Mouse (Mus musculus): ENCODE data around the gene Sprr2a1. TPM values are rescaled to one million over a fixed set of nuclear protein-coding genes. Genes with fewer than 3 reads are reported as not detected.
A peak's percentile ranks its signal among the peaks of the same experiment; 100 is the strongest.
"Not testable (repeated sequence)": the region's sequence is repeated elsewhere in the genome, so short reads cannot be mapped to it uniquely, and the experiment has no call there.

The Sprr2a1 gene
- polyA plus RNA-seq (2015; fragmentation: Nextera tagmentation; extraction: Ambion mirVana), result 3.6 and 4.3 TPM in 2 replicates

GRCm38 (mm10) chr3:92215569-92215968, at the start of gene Sprr2a1, which contains the start of gene Sprr2a2:
Gene Sprr2a1 (plus strand): TSS chr3:92215799.
Gene Sprr2a2 (plus strand): TSS chr3:92215920.
- no CpG with 5 or more reads among the region's 2 CpGs for WGBS
- H3K27me3 ChIP-seq (replicated peaks; ENCODE audit: control insufficient read depth, insufficient read depth, low read length); H3K27ac ChIP-seq (ENCODE audit: low read length); H3K9ac ChIP-seq (ENCODE audit: low read depth, low read length); H3K4me1 ChIP-seq (ENCODE audit: control insufficient read depth, insufficient read depth, low read length); H3K36me3 ChIP-seq (ENCODE audit: control insufficient read depth, insufficient read depth, low read length); H3K4me2 ChIP-seq (ENCODE audit: low read depth, low read length); H3K4me3 ChIP-seq (ENCODE audit: low read length); H3K9me3 ChIP-seq (ENCODE audit: control insufficient read depth, low read length): not testable (repeated sequence)
- ATAC-seq, result peak; percentile 52

GRCm38 (mm10) chr3:92169847-92170246, 45.8 kb upstream of the Sprr2a1 start:
- no peak for ATAC-seq
- H3K27me3 ChIP-seq (replicated peaks; ENCODE audit: control insufficient read depth, insufficient read depth, low read length), result no peaks in the 10 kb centered on the region

DNA sequence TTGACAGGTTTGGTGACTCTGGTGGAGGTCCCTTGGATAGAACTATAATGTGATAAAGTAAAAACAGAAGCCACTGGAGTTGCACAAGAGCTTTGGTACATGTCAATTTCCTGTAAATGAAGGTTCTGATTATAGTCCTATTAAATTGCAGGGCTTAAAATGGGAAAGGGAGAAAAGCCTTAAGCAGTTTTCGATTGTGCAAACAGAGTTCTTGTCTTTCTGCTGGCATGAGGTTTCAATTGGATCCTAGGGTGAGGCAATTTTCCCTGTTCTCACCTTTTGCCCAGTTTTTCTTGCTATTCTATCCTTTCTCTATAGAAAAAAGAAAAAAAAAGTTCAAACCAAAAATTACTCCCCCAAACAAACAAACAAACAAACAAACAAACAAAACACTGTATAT, 38.7 kb upstream of the Sprr2a1 start:
- Histone ChIP-seq H3K9me3 (ENCODE audit: control insufficient read depth, low read length) (no peaks in the 10 kb centered on the region), H3K27ac (ENCODE audit: low read length) (no peak overlapping the region), H3K4me2 (ENCODE audit: low read depth, low read length) (no peak overlapping the region), H3K4me3 (ENCODE audit: low read length) (no peak overlapping the region), H3K9ac (ENCODE audit: low read depth, low read length) (no peak overlapping the region), H3K36me3 (ENCODE audit: control insufficient read depth, insufficient read depth, low read length) (no peaks in the 10 kb centered on the region), H3K27me3 (replicated peaks; ENCODE audit: control insufficient read depth, insufficient read depth, low read length) (no peaks in the 10 kb centered on the region), H3K4me1 (ENCODE audit: control insufficient read depth, insufficient read depth, low read length) (no peaks in the 10 kb centered on the region)
- 87% methylated on average over 1 of the region's 1 CpGs for WGBS
- no peak for ATAC-seq

More at GRCm38 (mm10) chr3:92169847-92170246, 45.8 kb upstream of the Sprr2a1 start:
- WGBS, result 70% methylated on average over 3 of the region's 3 CpGs
- Histone ChIP-seq H3K9me3 (ENCODE audit: control insufficient read depth, low read length) (no peaks in the 10 kb centered on the region), H3K36me3 (ENCODE audit: control insufficient read depth, insufficient read depth, low read length) (no peaks in the 10 kb centered on the region), H3K4me1 (ENCODE audit: control insufficient read depth, insufficient read depth, low read length) (no peaks in the 10 kb centered on the region), H3K27ac (ENCODE audit: low read length) (no peak overlapping the region), H3K9ac (ENCODE audit: low read depth, low read length) (no peak overlapping the region), H3K4me2 (ENCODE audit: low read depth, low read length) (no peak overlapping the region), H3K4me3 (ENCODE audit: low read length) (no peak overlapping the region)

- WGBS, result 90% methylated on average over 6 of the region's 6 CpGs
- no peak overlapping the region for H3K27ac ChIP-seq (ENCODE audit: low read length)
- no peak overlapping the region for H3K4me2 ChIP-seq (ENCODE audit: low read depth, low read length)
- no peak overlapping the region for H3K9ac ChIP-seq (ENCODE audit: low read depth, low read length)
- no peaks in the 10 kb centered on the region for H3K36me3 ChIP-seq (ENCODE audit: control insufficient read depth, insufficient read depth, low read length)
- ATAC-seq, result no peak
- no peaks in the 10 kb centered on the region for H3K27me3 ChIP-seq (replicated peaks; ENCODE audit: control insufficient read depth, insufficient read depth, low read length)
- H3K9me3 ChIP-seq (ENCODE audit: control insufficient read depth, low read length), result no peaks in the 10 kb centered on the region
- H3K4me3 ChIP-seq (ENCODE audit: low read length), result no peak overlapping the region
- no peaks in the 10 kb centered on the region for H3K4me1 ChIP-seq (ENCODE audit: control insufficient read depth, insufficient read depth, low read length)
Measured at GRCm38 (mm10) chr3:92195512-92196200, 19.9 kb upstream of the Sprr2a1 start.

DNA sequence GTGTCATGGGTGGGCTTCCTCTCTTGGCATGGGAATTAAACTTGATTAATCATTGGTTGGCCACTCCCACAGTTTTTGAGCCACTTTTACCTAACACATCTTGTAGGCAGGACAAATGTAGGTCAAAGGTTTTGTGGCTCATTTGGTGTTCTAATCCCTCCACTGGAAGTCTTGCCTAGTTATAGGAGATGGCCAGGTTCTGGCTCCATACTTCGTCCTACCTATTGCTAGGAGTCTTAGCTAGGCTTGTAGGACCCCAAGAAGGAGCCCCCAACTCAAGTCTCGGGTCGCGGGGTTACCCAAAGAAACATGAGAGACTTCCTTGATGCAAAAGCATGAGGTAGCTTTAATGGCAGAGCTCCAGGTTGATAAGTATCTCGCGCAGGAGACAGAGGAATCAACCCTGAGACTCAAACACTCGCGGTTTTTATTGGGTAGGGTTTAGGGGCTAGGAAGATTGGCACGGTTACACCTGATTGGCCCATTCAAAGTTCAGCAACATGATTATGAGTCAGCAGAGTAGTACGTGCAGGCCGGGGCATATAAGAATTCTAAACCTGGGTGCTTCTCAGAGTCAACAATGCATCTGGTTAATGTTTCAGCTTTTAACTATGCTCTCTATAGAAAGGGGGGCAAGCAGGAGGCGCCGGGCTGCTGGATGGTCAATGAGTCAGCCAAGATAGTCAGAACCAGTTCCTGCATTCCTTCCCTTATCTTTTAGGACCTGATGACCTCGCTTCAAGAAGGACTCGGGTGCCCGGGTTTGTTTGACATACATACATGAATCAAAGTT, 4.3 kb upstream of the Sprr2a1 start:
- H3K36me3 ChIP-seq (ENCODE audit: control insufficient read depth, insufficient read depth, low read length); H3K9ac ChIP-seq (ENCODE audit: low read depth, low read length); H3K9me3 ChIP-seq (ENCODE audit: control insufficient read depth, low read length); H3K27me3 ChIP-seq (replicated peaks; ENCODE audit: control insufficient read depth, insufficient read depth, low read length); H3K4me2 ChIP-seq (ENCODE audit: low read depth, low read length); H3K4me3 ChIP-seq (ENCODE audit: low read length); H3K27ac ChIP-seq (ENCODE audit: low read length); H3K4me1 ChIP-seq (ENCODE audit: control insufficient read depth, insufficient read depth, low read length): not testable (repeated sequence)
- peak; percentile 93 for ATAC-seq
- no CpG with 5 or more reads among the region's 16 CpGs for WGBS

GRCm38 (mm10) chr3:92212059-92212458, 3.5 kb upstream of the Sprr2a1 start:
- H3K27ac ChIP-seq (ENCODE audit: low read length); H3K36me3 ChIP-seq (ENCODE audit: control insufficient read depth, insufficient read depth, low read length); H3K4me2 ChIP-seq (ENCODE audit: low read depth, low read length); ATAC-seq; H3K27me3 ChIP-seq (replicated peaks; ENCODE audit: control insufficient read depth, insufficient read depth, low read length); H3K4me1 ChIP-seq (ENCODE audit: control insufficient read depth, insufficient read depth, low read length); H3K4me3 ChIP-seq (ENCODE audit: low read length); H3K9ac ChIP-seq (ENCODE audit: low read depth, low read length); H3K9me3 ChIP-seq (ENCODE audit: control insufficient read depth, low read length): not testable (repeated sequence)
- WGBS, result no CpG with 5 or more reads among the region's 1 CpGs

GRCm38 (mm10) chr3:92213651-92214050, 1.9 kb upstream of the Sprr2a1 start:
- H3K27me3 ChIP-seq (replicated peaks; ENCODE audit: control insufficient read depth, insufficient read depth, low read length); H3K9me3 ChIP-seq (ENCODE audit: control insufficient read depth, low read length); H3K9ac ChIP-seq (ENCODE audit: low read depth, low read length); H3K27ac ChIP-seq (ENCODE audit: low read length); H3K4me1 ChIP-seq (ENCODE audit: control insufficient read depth, insufficient read depth, low read length); H3K4me3 ChIP-seq (ENCODE audit: low read length); ATAC-seq; H3K36me3 ChIP-seq (ENCODE audit: control insufficient read depth, insufficient read depth, low read length); H3K4me2 ChIP-seq (ENCODE audit: low read depth, low read length): not testable (repeated sequence)

- H3K4me3 ChIP-seq (ENCODE audit: low read length); H3K27ac ChIP-seq (ENCODE audit: low read length); H3K9me3 ChIP-seq (ENCODE audit: control insufficient read depth, low read length); H3K36me3 ChIP-seq (ENCODE audit: control insufficient read depth, insufficient read depth, low read length); H3K4me1 ChIP-seq (ENCODE audit: control insufficient read depth, insufficient read depth, low read length); ATAC-seq; H3K27me3 ChIP-seq (replicated peaks; ENCODE audit: control insufficient read depth, insufficient read depth, low read length); H3K9ac ChIP-seq (ENCODE audit: low read depth, low read length); H3K4me2 ChIP-seq (ENCODE audit: low read depth, low read length): not testable (repeated sequence)
- WGBS, result no CpG with 5 or more reads among the region's 8 CpGs
Measured at GRCm38 (mm10) chr3:92219031-92219430, 3.4 kb downstream of the Sprr2a1 start.

DNA sequence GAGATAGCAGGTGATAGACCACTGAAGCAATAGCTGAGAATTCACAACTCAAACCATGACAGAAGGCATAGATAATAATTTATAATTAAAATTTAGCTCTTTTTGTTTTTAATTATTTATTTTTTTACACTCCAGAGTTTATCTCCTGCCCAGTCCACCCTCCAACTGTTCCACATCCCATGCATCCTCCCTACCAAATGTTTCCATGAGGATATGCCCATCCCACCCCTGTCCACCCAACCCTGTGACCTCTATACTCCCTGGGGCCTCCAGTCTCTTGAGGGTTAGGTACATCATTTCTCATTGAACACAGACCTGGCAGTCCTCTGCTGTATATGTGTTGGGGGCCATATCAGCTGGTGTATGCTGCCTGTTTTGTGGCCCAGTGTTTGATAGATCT, 8.1 kb downstream of the Sprr2a1 start:
- H3K27ac ChIP-seq (ENCODE audit: low read length); H3K4me1 ChIP-seq (ENCODE audit: control insufficient read depth, insufficient read depth, low read length); H3K9me3 ChIP-seq (ENCODE audit: control insufficient read depth, low read length); H3K4me3 ChIP-seq (ENCODE audit: low read length); H3K4me2 ChIP-seq (ENCODE audit: low read depth, low read length); H3K36me3 ChIP-seq (ENCODE audit: control insufficient read depth, insufficient read depth, low read length); H3K27me3 ChIP-seq (replicated peaks; ENCODE audit: control insufficient read depth, insufficient read depth, low read length); H3K9ac ChIP-seq (ENCODE audit: low read depth, low read length): not testable (repeated sequence)
- peak; percentile 21; the same call in 1 of the 2 replicates for ATAC-seq
